8 mouse cellular contexts compared by ENCODE assay signal in the genomic region with DNA sequence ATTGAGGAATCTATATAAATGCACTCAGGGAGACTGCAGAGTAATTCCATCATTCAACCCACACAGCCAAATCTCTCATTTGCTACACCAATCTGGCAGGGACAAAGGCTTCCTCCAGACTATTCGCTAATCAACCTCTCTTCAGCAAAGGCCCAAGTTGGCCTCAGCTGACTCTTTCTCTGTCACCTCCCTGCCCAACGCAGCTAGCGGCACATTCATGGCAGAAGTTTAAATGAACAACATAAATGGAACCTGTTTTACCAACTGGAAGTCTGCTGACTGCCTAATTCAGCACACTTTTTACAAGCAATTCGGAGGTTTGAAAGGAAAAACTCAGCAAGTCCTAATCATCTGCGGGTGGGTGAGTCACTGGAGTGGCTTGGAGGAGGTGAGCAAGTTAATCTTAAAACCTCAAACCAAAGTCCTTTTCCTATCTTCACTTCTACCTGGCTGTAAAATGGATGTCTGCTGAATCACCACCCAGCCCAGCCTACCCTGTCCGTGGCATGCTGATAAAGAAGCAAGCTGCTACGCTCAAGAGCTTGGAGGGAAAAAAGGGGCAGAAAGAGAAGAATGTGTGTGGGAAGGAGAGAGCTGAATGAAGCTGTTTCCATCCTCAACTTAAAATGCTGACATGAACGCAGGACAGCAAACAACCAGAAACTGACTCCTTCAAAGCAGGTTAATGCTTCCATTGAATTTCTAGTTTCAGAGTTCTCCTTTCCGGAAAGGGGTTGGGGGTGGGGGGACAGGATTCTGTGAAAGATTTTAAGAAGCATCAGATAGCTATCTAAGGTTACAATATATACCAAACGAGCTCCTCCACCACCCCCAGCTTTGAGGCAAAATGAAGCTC.
DNase-seq lines count a peak whose midpoint lies in the region; ATAC-seq lines count a peak whose summit lies in the region.

No protein-coding gene starts in this region.

- no peak for DNase-seq in heart, postnatal 25 days (ENCODE audit: low spot score)
- DNase-seq in NIH3T3 (ENCODE audit: low read depth) (peak; percentile 22), MN1 (ENCODE audit: low spot score) (no peak)
- DNase-seq in kidney, adult 8-10 months = peak; percentile 29 to 38
- peak; percentile 31 for DNase-seq in midbrain, embryonic 14.5 days
- no peak for DNase-seq in spleen, adult 18-20 months

- 0 out of 2 replicates have a peak, but pooled peaks cover 3% of the 10 kb centered on the region for H3K4me1 ChIP-seq in heart, embryonic 15.5 days (replicated peaks)
- H3K4me1 ChIP-seq in embryonic facial prominence, embryonic 15.5 days = no peaks in the 10 kb centered on the region
- no peaks in the 10 kb centered on the region for H3K4me1 ChIP-seq in midbrain, embryonic 14.5 days (ENCODE audit: control insufficient read depth, insufficient read depth, low read length)

- WGBS in heart, embryonic 15.5 days = 24% methylated on average over 10 of the region's 10 CpGs
- WGBS in embryonic facial prominence, embryonic 15.5 days = 30% methylated on average over 10 of the region's 10 CpGs
- WGBS in midbrain, embryonic 14.5 days = 27% methylated on average over 10 of the region's 10 CpGs

- intact Hi-C loops in heart, postnatal 25 days (cut with DNase I) = no loop called here

- H3K36me3 ChIP-seq in heart, embryonic 15.5 days = no peaks in the 10 kb centered on the region
- H3K36me3 ChIP-seq in embryonic facial prominence, embryonic 15.5 days = no peaks in the 10 kb centered on the region
- H3K36me3 ChIP-seq in midbrain, embryonic 14.5 days (ENCODE audit: control insufficient read depth, insufficient read depth, low read length) = no peaks in the 10 kb centered on the region

- no peaks in the 10 kb centered on the region for H3K9me3 ChIP-seq in heart, embryonic 15.5 days (replicated peaks)
- no peaks in the 10 kb centered on the region for H3K9me3 ChIP-seq in embryonic facial prominence, embryonic 15.5 days (replicated peaks)
- no peaks in the 10 kb centered on the region for H3K9me3 ChIP-seq in midbrain, embryonic 14.5 days (ENCODE audit: control insufficient read depth, low read length)

- H3K27me3 ChIP-seq in heart, embryonic 15.5 days = no peaks in the 10 kb centered on the region
- H3K27me3 ChIP-seq in embryonic facial prominence, embryonic 15.5 days = no peaks in the 10 kb centered on the region
- H3K27me3 ChIP-seq in midbrain, embryonic 14.5 days (ENCODE audit: control insufficient read depth, insufficient read depth, low read length) = no peaks in the 10 kb centered on the region

- peak overlapping the region; percentile 48 for H3K4me3 ChIP-seq in heart, embryonic 15.5 days
- H3K4me3 ChIP-seq in embryonic facial prominence, embryonic 15.5 days (replicated peaks) = peak overlapping the region; percentile 34
- peak overlapping the region; percentile 45 for H3K4me3 ChIP-seq in midbrain, embryonic 14.5 days (replicated peaks; ENCODE audit: low read depth, low read length)

- H3K27ac ChIP-seq in heart, embryonic 15.5 days = peak overlapping the region; percentile 82
- H3K27ac ChIP-seq in embryonic facial prominence, embryonic 15.5 days (replicated peaks) = peak overlapping the region; percentile 65
- peak overlapping the region; percentile 88 for H3K27ac ChIP-seq in midbrain, embryonic 14.5 days (replicated peaks; ENCODE audit: low read depth, low read length)

- ATAC-seq in heart, embryonic 15.5 days (replicated peaks; ENCODE audit: insufficient number of reproducible peaks, insufficient read depth, low FRiP score, low read depth) = 0 out of 2 replicates have a peak, but pooled peaks have one; percentile 27
- no peak for ATAC-seq in embryonic facial prominence, embryonic 15.5 days (ENCODE audit: insufficient number of reproducible peaks, low FRiP score, low TSS enrichment, low read depth)
- no peak for ATAC-seq in midbrain, embryonic 14.5 days (ENCODE audit: low FRiP score, low TSS enrichment)

- peak overlapping the region; percentile 62 for H3K4me2 ChIP-seq in heart, embryonic 15.5 days
- peak overlapping the region; percentile 42 for H3K4me2 ChIP-seq in embryonic facial prominence, embryonic 15.5 days (replicated peaks)
- H3K4me2 ChIP-seq in midbrain, embryonic 14.5 days (ENCODE audit: low read length) = peak overlapping the region; percentile 56

- peak overlapping the region; percentile 40; the same call in 1 of the 2 replicates for H3K9ac ChIP-seq in heart, embryonic 15.5 days
- H3K9ac ChIP-seq in embryonic facial prominence, embryonic 15.5 days = no peak overlapping the region
- H3K9ac ChIP-seq in midbrain, embryonic 14.5 days (replicated peaks; ENCODE audit: low read length) = peak overlapping the region; percentile 57

Comparison
In these comparisons a context has a peak if more than half of its experiments do, and no peak if none do; other contexts are left out.
1. DNase-seq: peak in NIH3T3 (single experiment), kidney, adult 8-10 months (2 of 2) and midbrain, embryonic 14.5 days (single experiment); none in heart, postnatal 25 days (single experiment), MN1 (single experiment) and spleen, adult 18-20 months (0 of 2).
2. Peak in every context shown above with its lines, with median percentiles within 50 percentile points of each other: H3K27ac ChIP-seq, H3K4me2 ChIP-seq and H3K4me3 ChIP-seq.